Mouse (Mus musculus) lung, postnatal 0 days (tissue): Measurements from ENCODE around the gene Kbtbd2.

Experiments
- CTCF ChIP-seq: IDR thresholded peaks from 2 replicates; pipeline ENCODE4 v1.5.1; 2016; ENCODE audit warnings: antibody characterized with exemption, mild to moderate bottlenecking
- EP300 ChIP-seq: IDR thresholded peaks from 2 replicates; pipeline ENCODE4 v1.6.1; 2016; ENCODE audit warnings: antibody characterized with exemption, mild to moderate bottlenecking, control low read depth

GRCm38 (mm10) chr6:56808656-56809055 lies 11.0 kb upstream of the Kbtbd2 start:
- TF ChIP-seq CTCF = peak; percentile 96
- no peak for TF ChIP-seq EP300
